Mouse (Mus musculus) midbrain, embryonic 15.5 days (tissue): ENCODE measurements around the gene Tmem266. TPM values are rescaled to one million over a fixed set of nuclear protein-coding genes. Genes with fewer than 3 reads are reported as not detected.
A peak's percentile ranks its signal among the peaks of the same experiment; 100 is the strongest.

Experiments used
- ATAC-seq: fragments of 200-750 bp; cut with Nextera tagmentation; replicated peaks from 2 replicates; pipeline ENCODE4 v1.8.0; 2017; ENCODE audit warnings: moderate TSS enrichment
- H3K27ac ChIP-seq: fragments of 300-500 bp; sonication (generic); 2 replicates; pipeline ENCODE4 v1.5.1; 2015; ENCODE audit warnings: mild to moderate bottlenecking, inconsistent platforms
- H3K27me3 ChIP-seq: fragments of 300-500 bp; sonication (generic); replicated peaks from 2 replicates; pipeline ENCODE4 v1.6.1; 2015; ENCODE audit warnings: inconsistent platforms
- H3K36me3 ChIP-seq: fragments of 300-500 bp; sonication (generic); replicated peaks from 2 replicates; pipeline ENCODE4 v1.6.1; 2015; ENCODE audit warnings: inconsistent platforms
- H3K4me1 ChIP-seq: fragments of 300-500 bp; sonication (generic); 2 replicates; pipeline ENCODE4 v1.6.1; 2015; ENCODE audit warnings: inconsistent platforms
- H3K4me2 ChIP-seq: fragments of 300-500 bp; sonication (generic); 2 replicates; pipeline ENCODE4 v1.6.1; 2015; ENCODE audit warnings: inconsistent platforms, mild to moderate bottlenecking, moderate library complexity
- H3K4me3 ChIP-seq: fragments of 300-500 bp; sonication (generic); 2 replicates; pipeline ENCODE4 v1.5.1; 2015; ENCODE audit warnings: mild to moderate bottlenecking, inconsistent platforms
- H3K9ac ChIP-seq: fragments of 300-500 bp; sonication (generic); 2 replicates; pipeline ENCODE4 v1.6.1; 2015; ENCODE audit warnings: mild to moderate bottlenecking, inconsistent platforms
- H3K9me3 ChIP-seq: fragments of 300-500 bp; sonication (generic); 2 replicates; pipeline ENCODE4 v1.6.1; 2016; ENCODE audit warnings: inconsistent platforms
- WGBS: fragments of 180-500 bp; shearing (Covaris S2); methylation state at CpG from one replicate; pipeline ENCODE4 v1.1.7; 2015; ENCODE audit warnings: mixed read lengths; 5-methylcytosine and 5-hydroxymethylcytosine counted together
- polyA plus RNA-seq: library from polyadenylated mRNA; unstranded; fragments of >200 nt; fragmentation: Nextera tagmentation; extraction: Ambion mirVana; gene quantifications from 2 replicates; pipeline ENCODE4 v1.2.1, GENCODE M21; 2015

Tmem266 gene
- polyA plus RNA-seq, 1 experiment from 2014 or later, result 5.8 TPM

- Histone ChIP-seq H3K36me3 (no peaks in the 10 kb centered on the region), H3K27me3 (no peaks in the 10 kb centered on the region), H3K4me1 (no peaks in the 10 kb centered on the region), H3K9ac (no peak overlapping the region), H3K4me2 (no peak overlapping the region), H3K9me3 (no peaks in the 10 kb centered on the region), H3K27ac (no peak overlapping the region), H3K4me3 (no peak overlapping the region)
- WGBS, result 64% methylated on average over 12 of the region's 12 CpGs
- ATAC-seq, result no peak
Measured at GRCm38 (mm10) chr9:55313619-55314261, 13.0 kb upstream of the Tmem266 start.

GRCm38 (mm10) chr9:55322641-55323040 lies 4.1 kb upstream of the Tmem266 start:
- Histone ChIP-seq H3K27me3 (peaks cover 12% of the 10 kb centered on the region), H3K27ac (no peak overlapping the region), H3K4me3 (no peak overlapping the region), H3K9me3 (no peaks in the 10 kb centered on the region), H3K4me2 (no peak overlapping the region), H3K4me1 (peaks cover 7% of the 10 kb centered on the region), H3K36me3 (no peaks in the 10 kb centered on the region), H3K9ac (no peak overlapping the region)
- 80% methylated on average over 1 of the region's 1 CpGs for WGBS
- ATAC-seq, result no peak

GRCm38 (mm10) chr9:55324085-55324484 lies 2.6 kb upstream of the Tmem266 start:
- H3K27ac ChIP-seq, result no peak overlapping the region
- peaks cover 12% of the 10 kb centered on the region for H3K27me3 ChIP-seq
- no peaks in the 10 kb centered on the region for H3K9me3 ChIP-seq
- WGBS, result 53% methylated on average over 8 of the region's 8 CpGs
- no peak overlapping the region for H3K4me3 ChIP-seq
- H3K9ac ChIP-seq, result no peak overlapping the region
- peaks cover 12% of the 10 kb centered on the region for H3K4me1 ChIP-seq
- H3K36me3 ChIP-seq, result no peaks in the 10 kb centered on the region
- ATAC-seq, result no peak
- no peak overlapping the region for H3K4me2 ChIP-seq

GRCm38 (mm10) chr9:55324516-55324915 lies 2.2 kb upstream of the Tmem266 start:
- H3K9ac ChIP-seq, result no peak overlapping the region
- H3K9me3 ChIP-seq, result no peaks in the 10 kb centered on the region
- no peak for ATAC-seq
- no peak overlapping the region for H3K4me2 ChIP-seq
- WGBS, result 54% methylated on average over 10 of the region's 10 CpGs
- H3K27ac ChIP-seq, result no peak overlapping the region
- peaks cover 12% of the 10 kb centered on the region for H3K4me1 ChIP-seq
- H3K36me3 ChIP-seq, result no peaks in the 10 kb centered on the region
- H3K27me3 ChIP-seq, result peaks cover 12% of the 10 kb centered on the region
- H3K4me3 ChIP-seq, result no peak overlapping the region

GRCm38 (mm10) chr9:55325061-55325460 lies 1.7 kb upstream of the Tmem266 start:
- Histone ChIP-seq H3K9ac (no peak overlapping the region), H3K9me3 (no peaks in the 10 kb centered on the region), H3K36me3 (no peaks in the 10 kb centered on the region), H3K27ac (no peak overlapping the region), H3K4me1 (peaks cover 12% of the 10 kb centered on the region), H3K27me3 (peaks cover 12% of the 10 kb centered on the region), H3K4me3 (no peak overlapping the region), H3K4me2 (no peak overlapping the region)
- ATAC-seq, result no peak
- 25% methylated on average over 1 of the region's 1 CpGs for WGBS

GRCm38 (mm10) chr9:55325564-55326514 lies 874 bp upstream of the Tmem266 start:
- ATAC-seq, result no peak
- H3K36me3 ChIP-seq, result no peaks in the 10 kb centered on the region
- H3K9ac ChIP-seq, result peak overlapping the region; percentile 67
- peak overlapping the region; percentile 54 for H3K4me3 ChIP-seq
- H3K27me3 ChIP-seq, result peaks cover 12% of the 10 kb centered on the region
- peak overlapping the region; percentile 62 for H3K4me2 ChIP-seq
- peaks cover 12% of the 10 kb centered on the region for H3K4me1 ChIP-seq
- WGBS, result 13% methylated on average over 18 of the region's 18 CpGs
- peak overlapping the region; percentile 76 for H3K27ac ChIP-seq
- H3K9me3 ChIP-seq, result no peaks in the 10 kb centered on the region

GRCm38 (mm10) chr9:55327234-55327615 lies 512 bp downstream of the Tmem266 start:
- under 1% methylated on average over 13 of the region's 13 CpGs for WGBS
- Histone ChIP-seq H3K4me1 (peaks cover 15% of the 10 kb centered on the region), H3K27me3 (peaks cover 12% of the 10 kb centered on the region), H3K4me2 (peak overlapping the region; percentile 62), H3K4me3 (peak overlapping the region; percentile 54), H3K9ac (peak overlapping the region; percentile 67), H3K9me3 (no peaks in the 10 kb centered on the region), H3K36me3 (no peaks in the 10 kb centered on the region), H3K27ac (peak overlapping the region; percentile 76)
- ATAC-seq, result peak; percentile 47

- H3K9ac ChIP-seq, result no peak overlapping the region
- 22% methylated on average over 14 of the region's 14 CpGs for WGBS
Measured at GRCm38 (mm10) chr9:55328151-55328918, 1.6 kb downstream of the Tmem266 start.

GRCm38 (mm10) chr9:55329401-55329800 lies 2.7 kb downstream of the Tmem266 start:
- H3K4me1 ChIP-seq, result peaks cover 23% of the 10 kb centered on the region
- no peaks in the 10 kb centered on the region for H3K36me3 ChIP-seq
- H3K4me3 ChIP-seq, result no peak overlapping the region
- no peak overlapping the region for H3K27ac ChIP-seq
- ATAC-seq, result no peak
- H3K9me3 ChIP-seq, result no peaks in the 10 kb centered on the region
- H3K4me2 ChIP-seq, result no peak overlapping the region
- no peak overlapping the region for H3K9ac ChIP-seq
- H3K27me3 ChIP-seq, result peaks cover 5% of the 10 kb centered on the region
- WGBS, result 83% methylated on average over 6 of the region's 6 CpGs

More at GRCm38 (mm10) chr9:55328151-55328918, 1.6 kb downstream of the Tmem266 start:
- no peaks in the 10 kb centered on the region for H3K36me3 ChIP-seq
- no peak for ATAC-seq
- no peaks in the 10 kb centered on the region for H3K9me3 ChIP-seq
- no peak overlapping the region for H3K27ac ChIP-seq
- H3K4me1 ChIP-seq, result peaks cover 23% of the 10 kb centered on the region
- H3K27me3 ChIP-seq, result peaks cover 12% of the 10 kb centered on the region
- H3K4me2 ChIP-seq, result peak overlapping the region; percentile 62
- H3K4me3 ChIP-seq, result peak overlapping the region; percentile 54

GRCm38 (mm10) chr9:55332476-55332875 lies 5.8 kb downstream of the Tmem266 start:
- H3K36me3 ChIP-seq, result no peaks in the 10 kb centered on the region

GRCm38 (mm10) chr9:55332949-55333348 lies 6.2 kb downstream of the Tmem266 start:
- Histone ChIP-seq H3K4me3 (no peak overlapping the region), H3K36me3 (no peaks in the 10 kb centered on the region), H3K4me2 (peak overlapping the region; percentile 25), H3K4me1 (peaks cover 14% of the 10 kb centered on the region), H3K27ac (no peak overlapping the region; the same call in 1 of the 2 replicates), H3K9me3 (no peaks in the 10 kb centered on the region), H3K27me3 (no peaks in the 10 kb centered on the region), H3K9ac (no peak overlapping the region)
- 27% methylated on average over 7 of the region's 7 CpGs for WGBS
- ATAC-seq, result 0 out of 2 replicates have a peak, but pooled peaks have one; percentile 52

More at GRCm38 (mm10) chr9:55332476-55332875, 5.8 kb downstream of the Tmem266 start:
- Histone ChIP-seq H3K27me3 (no peaks in the 10 kb centered on the region), H3K4me2 (peak overlapping the region; percentile 25), H3K9ac (no peak overlapping the region), H3K9me3 (no peaks in the 10 kb centered on the region), H3K4me3 (no peak overlapping the region), H3K4me1 (peaks cover 16% of the 10 kb centered on the region), H3K27ac (no peak overlapping the region)
- no peak for ATAC-seq
- WGBS, result 54% methylated on average over 5 of the region's 5 CpGs

GRCm38 (mm10) chr9:55344165-55344564 lies 17.5 kb downstream of the Tmem266 start:
- Histone ChIP-seq H3K36me3 (no peaks in the 10 kb centered on the region), H3K4me3 (no peak overlapping the region), H3K27me3 (no peaks in the 10 kb centered on the region), H3K4me2 (no peak overlapping the region), H3K27ac (no peak overlapping the region), H3K9me3 (no peaks in the 10 kb centered on the region), H3K9ac (no peak overlapping the region), H3K4me1 (no peaks in the 10 kb centered on the region)
- ATAC-seq, result no peak
- WGBS, result 88% methylated on average over 7 of the region's 7 CpGs
